Mouse (Mus musculus): Measurements from ENCODE around the gene Ifnar2.

DNA sequence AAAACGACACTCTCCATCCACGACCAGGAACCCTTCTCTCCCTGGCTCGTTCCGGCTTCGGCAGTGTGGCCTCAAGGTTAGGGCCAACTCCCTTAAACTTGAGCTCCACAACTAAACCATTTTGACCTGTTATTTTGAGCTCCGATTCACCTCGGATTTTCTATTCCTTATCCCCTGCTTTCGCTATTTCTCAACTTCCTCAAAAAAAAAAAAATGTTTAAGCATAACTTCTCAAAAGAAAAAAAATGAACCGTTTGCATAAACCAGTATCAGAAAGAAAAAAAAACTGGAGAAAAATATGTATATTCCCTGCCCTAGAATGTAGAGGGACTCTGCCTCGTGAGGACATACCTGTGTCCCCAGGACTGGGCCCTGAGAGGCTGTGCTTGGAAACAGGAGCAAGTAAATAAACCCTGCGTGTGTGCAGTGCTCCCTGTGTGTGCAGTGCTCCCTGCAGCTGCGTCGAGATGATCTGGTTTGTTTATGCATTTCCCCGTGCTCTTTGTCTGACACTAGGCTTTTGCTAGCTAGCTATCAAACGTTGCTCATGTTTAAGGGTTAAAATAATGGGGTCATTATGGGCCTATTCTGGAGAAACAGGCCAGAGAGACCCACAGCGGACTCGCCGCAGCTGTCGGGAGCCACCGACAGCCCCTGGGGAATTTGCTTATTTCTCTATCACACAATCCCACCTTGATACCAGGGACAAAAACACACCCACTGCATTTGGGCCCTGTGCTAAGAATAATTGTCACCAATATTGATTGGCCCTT, 24.9 kb upstream of the Ifnar2 start:
- TF ChIP-seq CTCF (IDR thresholded peaks at IDR 0.05; ENCODE audit: low read depth, low read length) (no peak), POLR2A (IDR thresholded peaks at IDR 0.05; ENCODE audit: extremely low read depth, insufficient read depth, low read length) (no peak)

Data from liver, adult 2 months (tissue).